Mouse (Mus musculus) liver, embryonic 14.5 days (tissue): ENCODE measurements around the gene Mras.

Source experiments
- CTCF ChIP-seq: IDR thresholded peaks from 2 replicates; pipeline ENCODE4 v1.5.1; 2016; ENCODE audit warnings: antibody characterized with exemption, low read depth, control low read depth
- EP300 ChIP-seq: IDR thresholded peaks from 2 replicates; pipeline ENCODE4 v1.6.1; 2016; ENCODE audit warnings: antibody characterized with exemption, low read depth

GRCm38 (mm10) chr9:99429845-99430244 lies 7.3 kb downstream of the Mras start:
- TF ChIP-seq EP300 (no peak), CTCF (no peak)
